In the genomic region with DNA sequence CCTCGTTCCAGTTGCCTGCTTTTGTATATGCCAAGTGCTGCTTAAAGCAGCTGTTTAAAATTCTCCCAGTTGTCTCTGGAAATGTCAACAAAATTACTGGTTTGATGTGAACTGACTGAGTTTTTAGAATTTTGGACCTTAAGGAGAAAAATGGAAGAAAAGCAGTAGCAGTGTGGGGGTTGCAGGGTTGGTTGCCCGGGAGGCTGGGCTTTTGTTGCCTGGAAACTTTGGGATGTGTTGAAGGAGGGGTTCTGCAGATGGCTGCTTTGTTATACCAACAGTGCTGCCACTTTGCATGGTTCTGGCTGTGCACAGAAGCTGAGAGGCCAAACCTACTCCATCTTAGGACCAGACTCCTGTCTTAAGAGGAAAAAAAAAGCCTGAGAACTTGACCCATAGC, we compare ENCODE assay signal across 15 mouse cellular contexts.
DNase-seq lines count a peak whose midpoint lies in the region; ATAC-seq and TF ChIP-seq lines count a peak whose summit lies in the region.
"Had no signal": no experiment of that assay in that cellular context is flagged by ENCODE, and none has a peak within 500 bp of the region (broad histone marks: within the 10 kb centered on the region; RNA-seq: fewer than 3 reads in every experiment).

No protein-coding gene starts in this region.

- H3K27me3 ChIP-seq in forebrain, embryonic 12.5 days, result no peaks in the 10 kb centered on the region
- H3K27me3 ChIP-seq in forebrain, postnatal 0 days (ENCODE audit: insufficient read depth, low read length), result no peaks in the 10 kb centered on the region
- H3K27me3 ChIP-seq in midbrain, embryonic 13.5 days, result no peaks in the 10 kb centered on the region
- no peaks in the 10 kb centered on the region for H3K27me3 ChIP-seq in kidney, embryonic 15.5 days
- H3K27me3 ChIP-seq: heart, embryonic 13.5 days; limb, embryonic 15.5 days had no signal

- H3K36me3 ChIP-seq in forebrain, embryonic 12.5 days (replicated peaks), result no peaks in the 10 kb centered on the region
- H3K36me3 ChIP-seq in forebrain, postnatal 0 days (ENCODE audit: insufficient read depth), result no peaks in the 10 kb centered on the region
- H3K36me3 ChIP-seq in midbrain, embryonic 13.5 days, result no peaks in the 10 kb centered on the region
- no peaks in the 10 kb centered on the region for H3K36me3 ChIP-seq in kidney, embryonic 15.5 days
- H3K36me3 ChIP-seq: heart, embryonic 13.5 days; limb, embryonic 15.5 days had no signal

- no peak for TF ChIP-seq CTCF in forebrain, postnatal 0 days (IDR thresholded peaks at IDR 0.05; ENCODE audit: low read depth)

- peak; percentile 10 to 14 for DNase-seq in left cerebral cortex, postnatal 14 days (ENCODE audit: low spot score in 2 of 2)
- DNase-seq in left cerebral cortex, postnatal 36 days (ENCODE audit: low spot score in 2 of 2), result no peak
- DNase-seq in forebrain, postnatal 0 days, result peak; percentile 30
- no peak for DNase-seq in heart, adult 18-20 months
- DNase-seq: cerebellum, adult 2 months; kidney, adult 2 months; kidney, postnatal 36 days; liver, postnatal 0 days; lung, postnatal 36 days; right cerebral cortex, postnatal 25 days had no signal

- 0 out of 2 replicates have a peak overlapping the region, but pooled peaks have one; percentile 32 for H3K27ac ChIP-seq in forebrain, embryonic 12.5 days
- H3K27ac ChIP-seq in forebrain, postnatal 0 days (ENCODE audit: low read depth, low read length), result no peak overlapping the region
- H3K27ac ChIP-seq in midbrain, embryonic 13.5 days, result no peak overlapping the region
- no peak overlapping the region for H3K27ac ChIP-seq in kidney, embryonic 15.5 days
- H3K27ac ChIP-seq: heart, embryonic 13.5 days; limb, embryonic 15.5 days had no signal

- intact Hi-C loops in left cerebral cortex, postnatal 14 days (cut with DNase I), result no loop called here
- intact Hi-C loops in left cerebral cortex, postnatal 36 days (cut with DNase I), result no loop called here

- H3K9me3 ChIP-seq in forebrain, embryonic 12.5 days, result peaks cover 7% of the 10 kb centered on the region; the same call in 1 of the 2 replicates
- H3K9me3 ChIP-seq in forebrain, postnatal 0 days (ENCODE audit: low read length), result no peaks in the 10 kb centered on the region
- peaks cover 7% of the 10 kb centered on the region; the same call in 1 of the 2 replicates for H3K9me3 ChIP-seq in midbrain, embryonic 13.5 days
- 0 out of 2 replicates have a peak, but pooled peaks cover 2% of the 10 kb centered on the region for H3K9me3 ChIP-seq in kidney, embryonic 15.5 days (replicated peaks)
- H3K9me3 ChIP-seq: heart, embryonic 13.5 days; limb, embryonic 15.5 days had no signal

- H3K9ac ChIP-seq in forebrain, embryonic 12.5 days, result no peak overlapping the region
- H3K9ac ChIP-seq in forebrain, postnatal 0 days, result no peak overlapping the region
- no peak overlapping the region for H3K9ac ChIP-seq in midbrain, embryonic 13.5 days (replicated peaks)
- H3K9ac ChIP-seq in kidney, embryonic 15.5 days, result no peak overlapping the region
- H3K9ac ChIP-seq: heart, embryonic 13.5 days; limb, embryonic 15.5 days; liver, postnatal 0 days had no signal

- H3K4me1 ChIP-seq in forebrain, embryonic 12.5 days, result peaks cover 11% of the 10 kb centered on the region
- H3K4me1 ChIP-seq in forebrain, postnatal 0 days (ENCODE audit: insufficient read depth), result no peaks in the 10 kb centered on the region
- peaks cover 13% of the 10 kb centered on the region for H3K4me1 ChIP-seq in midbrain, embryonic 13.5 days (replicated peaks)
- no peaks in the 10 kb centered on the region for H3K4me1 ChIP-seq in kidney, embryonic 15.5 days
- H3K4me1 ChIP-seq: heart, embryonic 13.5 days; limb, embryonic 15.5 days had no signal

- 44% methylated on average over 2 of the region's 2 CpGs for WGBS in forebrain, embryonic 12.5 days
- 9% methylated on average over 2 of the region's 2 CpGs for WGBS in forebrain, postnatal 0 days
- WGBS in midbrain, embryonic 13.5 days, result 34% methylated on average over 2 of the region's 2 CpGs
- 77% methylated on average over 2 of the region's 2 CpGs for WGBS in kidney, embryonic 15.5 days

- H3K4me2 ChIP-seq in forebrain, embryonic 12.5 days, result no peak overlapping the region
- H3K4me2 ChIP-seq in forebrain, postnatal 0 days (ENCODE audit: low read depth), result no peak overlapping the region
- H3K4me2 ChIP-seq in midbrain, embryonic 13.5 days (replicated peaks), result no peak overlapping the region
- H3K4me2 ChIP-seq in kidney, embryonic 15.5 days, result no peak overlapping the region
- H3K4me2 ChIP-seq: heart, embryonic 13.5 days; limb, embryonic 15.5 days had no signal

- no peak overlapping the region for H3K4me3 ChIP-seq in forebrain, embryonic 12.5 days (replicated peaks)
- H3K4me3 ChIP-seq in forebrain, postnatal 0 days (ENCODE audit: low read depth, low read length), result no peak overlapping the region
- H3K4me3 ChIP-seq in midbrain, embryonic 13.5 days (replicated peaks), result no peak overlapping the region
- H3K4me3 ChIP-seq in kidney, embryonic 15.5 days (replicated peaks), result no peak overlapping the region
- H3K4me3 ChIP-seq: heart, embryonic 13.5 days; limb, embryonic 15.5 days had no signal

- ATAC-seq in forebrain, embryonic 12.5 days (ENCODE audit: low FRiP score), result no peak; the same call in 1 of the 2 replicates
- peak; percentile 77 for ATAC-seq in forebrain, postnatal 0 days
- 0 out of 2 replicates have a peak, but pooled peaks have one; percentile 40 for ATAC-seq in midbrain, embryonic 13.5 days
- ATAC-seq in kidney, embryonic 15.5 days (replicated peaks; ENCODE audit: low FRiP score), result no peak
- ATAC-seq: liver, postnatal 0 days had no signal

Comparison
In these comparisons a context has a peak if more than half of its experiments do, and no peak if none do; other contexts are left out.
1. DNase-seq: peak in left cerebral cortex, postnatal 14 days (2 of 2) and forebrain, postnatal 0 days (single experiment); none in left cerebral cortex, postnatal 36 days (0 of 2) and heart, adult 18-20 months (0 of 2).
2. ATAC-seq: peak in forebrain, postnatal 0 days (single experiment) and midbrain, embryonic 13.5 days (single experiment); none in forebrain, embryonic 12.5 days (single experiment) and kidney, embryonic 15.5 days (single experiment).